Mouse (Mus musculus): ENCODE data around the gene Trim11. TPM values are rescaled to one million over a fixed set of nuclear protein-coding genes. Genes with fewer than 3 reads are reported as not detected.

The Trim11 gene
- total RNA-seq, 2 experiments from 2014 or later = 22.2 to 33.2 TPM

DNA sequence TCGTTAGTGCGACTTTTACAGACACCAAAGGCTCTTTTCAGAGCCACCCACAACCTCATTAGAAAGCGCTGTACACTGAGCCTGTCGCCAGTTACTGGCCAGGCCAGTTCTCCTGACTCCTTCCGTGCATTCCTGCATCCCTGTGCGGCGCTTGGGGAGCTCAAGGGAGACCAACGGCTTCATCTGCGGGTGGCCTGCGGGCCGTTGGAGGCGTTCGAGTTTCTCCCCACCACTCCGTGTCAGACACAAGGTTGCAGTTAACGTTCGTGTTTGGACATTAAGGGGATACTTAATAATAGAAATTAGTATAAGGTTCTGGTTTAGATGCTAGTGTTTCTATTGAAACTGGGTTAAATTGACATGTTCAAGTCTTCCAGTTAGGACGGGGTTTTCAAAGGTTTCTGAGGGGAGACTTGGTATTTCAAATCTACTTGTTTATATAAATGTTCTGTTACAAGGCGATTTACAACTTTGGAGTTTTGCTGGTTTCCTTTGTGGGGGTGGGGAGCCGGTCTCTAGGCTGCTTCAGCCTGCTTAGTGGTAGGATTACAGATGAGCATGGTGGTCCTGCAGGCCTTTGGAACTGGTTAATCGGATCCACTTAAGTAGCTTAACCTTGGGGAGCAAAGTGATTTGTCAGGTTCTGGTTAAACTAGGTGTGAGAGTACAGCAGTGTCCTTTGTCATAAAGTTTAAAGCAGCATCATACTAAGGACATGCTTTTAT is 22.6 kb upstream of the Trim11 start:
- peak; percentile 30 for ATAC-seq (ENCODE audit: poor library complexity, severe bottlenecking)

DNA sequence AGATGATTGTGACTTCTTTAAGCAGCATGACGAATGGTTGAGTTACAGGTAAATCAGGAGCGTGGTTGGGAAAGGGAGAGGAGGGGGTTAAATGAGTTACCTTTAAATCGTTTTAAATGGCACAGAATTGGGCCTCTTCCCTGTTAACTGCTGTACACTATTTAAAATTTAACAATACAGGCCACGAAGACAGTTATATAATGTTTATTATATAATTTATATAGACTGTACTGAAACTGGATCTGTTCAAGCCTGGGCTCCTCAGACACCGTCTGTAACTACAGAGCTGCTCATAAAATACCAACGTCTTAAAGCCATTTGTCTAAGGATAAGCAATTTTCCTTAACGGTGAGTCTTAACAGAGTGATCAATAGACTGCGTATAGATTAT is 22.0 kb upstream of the Trim11 start:
- no peak for ATAC-seq (ENCODE audit: poor library complexity, severe bottlenecking)

DNA sequence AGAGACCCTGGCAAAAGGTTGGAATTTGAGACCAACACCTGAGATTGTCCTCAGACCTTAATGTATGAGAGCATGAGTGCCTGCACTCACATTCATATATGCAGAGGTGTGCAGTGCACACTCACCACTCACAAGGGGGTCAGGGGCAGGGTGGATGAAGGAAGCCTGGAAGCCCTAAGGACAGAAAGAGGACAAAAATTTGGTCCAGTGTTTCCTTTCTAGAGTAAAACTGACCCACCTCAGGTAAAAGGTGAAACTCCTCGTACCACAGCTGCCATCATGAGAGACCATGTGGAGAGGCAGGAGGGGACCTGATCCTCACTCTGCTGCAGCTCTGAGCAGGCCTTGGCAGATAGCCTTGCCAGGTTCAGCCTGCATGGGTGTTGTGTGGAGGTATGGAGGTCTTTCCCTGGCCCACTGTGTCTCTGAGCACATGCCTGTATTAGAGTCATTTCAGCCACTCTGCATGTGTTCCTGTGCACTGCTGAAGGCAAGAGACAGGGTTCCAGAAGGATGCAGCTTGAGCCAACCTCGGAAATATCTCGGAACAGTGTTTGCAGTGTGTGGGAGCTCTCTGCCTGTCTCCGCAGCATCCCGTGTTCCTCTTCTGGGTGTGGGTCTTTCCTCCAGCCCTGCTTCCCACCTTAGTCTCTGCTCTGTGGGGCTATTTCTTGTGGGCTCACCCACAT is 20.5 kb upstream of the Trim11 start:
- no peak for ATAC-seq (ENCODE audit: poor library complexity, severe bottlenecking)

DNA sequence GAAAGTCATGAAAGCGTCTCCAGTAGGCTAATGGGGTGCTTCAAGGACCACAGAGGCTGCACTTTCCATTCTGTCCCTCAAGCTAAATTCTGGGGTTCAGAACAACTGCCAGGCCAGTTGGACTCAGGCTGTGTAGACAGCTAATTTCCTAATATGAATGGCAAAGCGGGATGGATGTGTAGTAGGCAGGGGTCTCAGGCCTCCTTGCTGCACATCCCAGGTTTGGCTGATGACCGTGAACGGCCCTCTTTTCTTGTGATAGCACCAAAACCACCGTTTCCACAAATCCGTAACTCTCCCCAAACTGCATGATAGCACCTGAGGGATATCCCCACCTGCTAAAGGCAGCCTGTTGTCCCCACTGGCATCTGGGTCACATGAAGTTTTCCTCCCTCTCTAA is 19.4 kb upstream of the Trim11 start:
- ATAC-seq (ENCODE audit: poor library complexity, severe bottlenecking) = no peak

DNA sequence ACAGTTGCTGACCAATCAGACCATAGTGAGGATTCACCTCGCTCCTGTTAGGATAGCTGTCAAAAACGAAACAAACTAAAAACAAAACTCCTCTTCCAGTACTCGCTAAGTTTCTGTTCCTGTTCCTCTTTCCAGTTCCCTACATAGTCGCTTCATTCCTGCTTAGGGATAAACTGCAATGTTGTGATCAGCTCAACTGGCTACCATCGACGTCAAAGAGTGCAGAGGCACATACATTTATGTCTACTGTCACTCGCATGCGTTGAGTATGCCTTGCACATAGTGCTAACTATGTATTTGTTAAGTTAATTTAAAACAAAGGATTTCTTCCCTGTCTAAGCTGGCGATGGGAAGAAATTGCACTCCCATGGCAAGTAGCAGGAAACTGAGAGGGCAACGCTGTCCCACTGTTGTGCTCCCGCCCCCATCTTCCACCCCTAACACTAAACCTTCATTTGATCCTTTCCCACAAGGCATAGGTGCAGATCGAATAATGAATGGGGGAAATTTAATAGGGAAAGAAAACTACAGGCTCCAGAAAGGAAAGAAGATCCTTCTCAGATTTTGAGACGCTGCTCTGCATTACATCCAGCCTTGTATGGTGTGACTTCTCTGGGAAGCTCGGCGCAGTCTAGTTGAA is 18.6 kb upstream of the Trim11 start:
- ATAC-seq (ENCODE audit: poor library complexity, severe bottlenecking) = peak; percentile 28

DNA sequence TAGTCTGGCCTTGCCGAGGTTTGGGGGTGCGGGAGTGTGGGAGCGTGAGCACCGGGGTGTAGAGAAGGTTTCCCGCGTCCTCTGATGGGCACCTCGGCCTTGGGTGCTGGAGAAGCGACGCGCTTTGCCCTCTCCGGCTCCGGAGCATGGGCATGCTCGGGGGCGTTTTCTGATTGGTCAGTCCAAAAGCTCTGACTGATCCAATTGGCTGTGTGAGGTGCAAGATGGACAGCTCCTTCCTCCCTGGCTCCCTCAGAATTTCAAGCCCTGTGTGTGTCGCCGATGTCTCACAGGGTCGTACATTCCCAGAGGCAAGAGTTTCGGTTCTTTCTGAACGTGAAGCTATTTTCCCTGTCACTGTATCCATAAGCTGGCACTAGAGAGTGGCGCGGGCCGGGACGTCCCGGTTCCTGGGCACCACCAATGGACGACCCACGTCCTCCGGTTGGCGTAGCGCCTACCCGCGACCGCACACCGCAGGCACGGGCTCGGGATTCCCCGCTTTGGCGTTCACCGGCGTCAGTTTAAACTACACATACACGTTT is 17.9 kb upstream of the Trim11 start:
- ATAC-seq (ENCODE audit: poor library complexity, severe bottlenecking) = peak; percentile 83

DNA sequence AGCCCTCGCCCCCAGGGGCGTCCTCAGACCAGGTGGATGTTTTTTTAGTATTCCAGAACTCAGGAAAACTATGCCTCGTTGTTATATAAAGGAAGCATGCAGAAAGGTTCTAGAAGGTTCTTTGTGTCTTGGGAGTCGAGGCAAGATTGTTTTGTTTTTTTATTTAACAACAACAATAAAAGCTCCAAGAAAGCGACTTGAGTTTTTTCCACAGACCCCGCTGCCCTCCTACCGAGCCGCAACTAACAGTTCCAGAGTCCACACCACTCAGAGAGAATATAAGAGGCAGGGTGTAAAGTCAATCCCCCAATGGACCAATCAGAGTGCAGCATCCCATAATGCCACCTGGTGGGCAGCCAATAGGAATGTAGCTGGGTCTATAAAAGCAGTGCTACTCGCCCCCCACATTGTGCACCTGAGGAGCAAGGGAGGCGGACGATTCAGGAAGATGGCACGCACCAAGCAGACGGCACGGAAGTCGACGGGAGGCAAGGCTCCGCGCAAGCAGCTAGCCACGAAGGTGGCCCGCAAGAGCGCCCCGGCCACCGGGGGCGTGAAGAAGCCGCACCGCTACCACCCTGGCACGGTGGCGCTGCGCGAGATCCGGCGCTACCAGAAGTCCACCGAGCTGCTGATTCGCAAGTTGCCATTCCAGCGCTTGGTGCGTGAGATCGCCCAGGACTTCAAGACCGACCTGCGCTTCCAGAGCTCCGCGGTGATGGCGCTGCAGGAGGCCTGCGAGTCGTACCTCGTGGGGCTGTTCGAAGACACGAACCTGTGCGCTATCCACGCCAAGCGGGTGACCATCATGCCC is 16.3 kb upstream of the Trim11 start:
- ATAC-seq (ENCODE audit: poor library complexity, severe bottlenecking) = no peak

DNA sequence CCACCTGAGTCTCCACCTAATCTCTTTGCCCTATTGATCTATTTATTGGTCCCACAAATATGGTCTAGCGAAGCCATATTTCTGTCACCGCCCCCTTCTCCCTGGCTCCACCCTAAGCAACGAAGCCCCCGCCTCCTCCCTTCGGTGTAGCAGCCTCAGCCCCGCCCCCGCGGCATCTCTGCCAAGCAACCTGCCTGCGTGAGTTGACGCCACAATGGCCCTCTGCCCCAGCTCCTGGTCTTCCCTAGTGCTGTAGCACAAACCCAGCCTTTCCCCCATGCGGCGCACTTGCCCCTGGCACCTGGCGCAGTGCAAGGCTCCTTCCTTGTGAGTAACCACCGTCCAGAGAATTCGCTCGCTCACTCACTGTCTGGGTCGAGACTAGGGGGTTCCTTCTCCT is 14.3 kb upstream of the Trim11 start:
- no peak for ATAC-seq (ENCODE audit: poor library complexity, severe bottlenecking)

DNA sequence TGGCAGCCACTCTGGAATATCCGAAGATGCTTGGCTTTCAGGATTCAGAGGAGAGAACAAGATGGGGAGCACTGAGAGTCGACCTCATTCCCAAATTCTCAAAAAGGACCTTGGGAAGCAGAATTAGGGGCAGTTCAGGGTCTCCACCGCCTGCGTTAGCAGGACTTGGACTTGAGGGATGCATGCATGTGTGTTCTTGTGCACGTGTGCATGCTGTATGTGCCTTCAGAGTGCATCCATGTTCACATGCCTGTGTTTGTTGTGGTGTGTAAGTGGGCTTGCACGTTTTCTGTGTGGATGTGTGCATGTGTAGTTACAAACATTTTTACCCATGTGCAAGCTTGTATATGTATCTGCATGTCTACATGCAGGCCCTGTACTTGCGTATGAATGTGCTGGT is 13.7 kb upstream of the Trim11 start:
- no peak for ATAC-seq (ENCODE audit: poor library complexity, severe bottlenecking)

DNA sequence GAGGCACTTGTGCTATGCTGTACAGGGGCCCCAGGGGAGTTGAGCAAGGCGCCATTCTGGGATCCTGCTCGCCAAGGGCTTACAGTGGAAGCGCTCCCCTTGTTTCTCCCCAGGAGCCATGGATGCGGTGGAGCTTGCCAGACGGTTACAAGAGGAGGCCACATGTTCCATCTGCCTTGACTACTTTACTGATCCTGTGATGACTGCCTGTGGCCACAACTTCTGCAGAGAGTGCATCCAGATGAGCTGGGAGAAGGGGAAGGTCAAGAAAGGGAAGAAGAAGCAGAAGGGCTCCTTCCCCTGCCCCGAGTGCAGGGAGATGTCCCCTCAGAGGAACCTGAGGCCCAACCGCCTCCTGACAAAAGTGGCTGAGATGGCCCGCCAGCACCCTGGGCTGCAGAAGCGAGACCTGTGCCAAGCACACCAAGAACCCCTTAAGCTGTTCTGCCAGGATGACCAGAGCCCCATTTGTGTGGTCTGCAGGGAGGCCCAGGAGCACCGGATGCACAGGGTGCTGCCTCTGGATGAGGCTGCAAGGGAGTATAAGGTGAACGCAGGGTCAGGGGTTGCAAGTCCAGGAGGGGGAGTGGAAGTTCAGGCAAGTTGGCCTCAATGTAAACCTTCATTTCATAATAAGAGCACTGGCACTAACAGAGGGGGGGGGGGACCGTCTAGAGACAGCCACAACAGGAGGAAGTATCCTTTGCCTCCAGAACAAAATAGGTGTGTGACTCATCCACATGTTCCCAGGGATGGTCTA is 12.7 kb upstream of the Trim11 start:
- ATAC-seq (ENCODE audit: poor library complexity, severe bottlenecking) = peak; percentile 29

DNA sequence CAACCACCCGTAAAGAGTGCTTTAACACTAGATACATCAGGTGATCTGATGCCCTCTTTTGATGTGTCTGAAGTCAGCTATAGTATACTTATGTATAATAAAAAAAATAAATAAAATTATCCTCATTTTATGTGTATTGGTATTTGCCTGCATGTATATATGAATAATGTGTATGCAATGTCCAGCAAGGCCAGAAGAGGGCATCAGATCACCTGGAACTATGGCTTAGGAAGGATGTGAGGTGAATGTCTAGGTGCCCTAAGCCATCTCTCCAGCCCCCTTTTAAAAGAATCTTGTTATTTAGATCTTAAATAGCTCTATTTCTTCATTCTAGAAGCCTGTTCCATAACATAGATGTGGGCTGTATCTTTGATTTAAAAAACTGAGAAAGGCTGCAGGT is 10.5 kb upstream of the Trim11 start:
- ATAC-seq (ENCODE audit: poor library complexity, severe bottlenecking) = peak; percentile 70

DNA sequence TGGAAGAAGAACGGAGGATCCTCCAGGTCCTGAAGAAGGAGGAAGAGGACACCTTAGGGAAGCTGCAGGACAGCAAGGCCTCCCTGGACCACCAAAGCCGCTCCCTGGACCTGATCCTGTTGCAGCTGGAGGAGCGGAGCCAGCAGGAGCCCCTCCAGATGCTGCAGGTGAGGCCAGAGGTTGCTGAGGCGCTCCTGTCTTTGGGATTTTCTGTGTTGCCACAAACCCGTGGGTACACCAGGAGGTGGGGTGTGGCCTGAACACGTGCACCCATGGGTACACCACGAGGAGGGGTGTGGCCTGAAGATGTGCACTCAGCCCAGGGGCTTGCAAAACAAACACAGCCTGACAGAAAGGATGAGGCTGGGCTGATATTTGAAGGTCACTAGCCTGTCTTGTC is 9.3 kb upstream of the Trim11 start:
- ATAC-seq (ENCODE audit: poor library complexity, severe bottlenecking) = no peak

DNA sequence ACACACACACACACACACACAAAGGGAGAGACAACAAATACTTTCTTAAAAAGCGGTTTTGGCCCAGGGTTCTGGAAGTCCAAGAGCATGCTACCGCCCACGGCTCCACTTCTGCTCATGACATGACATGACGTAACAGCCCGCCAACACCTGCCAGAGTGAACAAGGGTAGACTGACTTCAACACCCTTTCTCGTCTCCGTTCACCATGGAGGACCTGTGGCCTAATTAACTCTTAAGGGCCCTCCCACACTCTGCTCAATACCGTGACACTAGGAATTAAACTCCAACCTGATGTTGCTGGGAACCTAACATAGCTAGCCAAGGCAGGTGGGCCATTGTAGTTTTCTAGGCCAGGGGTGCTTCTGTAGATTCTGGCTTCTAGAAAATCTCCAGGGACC is 8.9 kb upstream of the Trim11 start:
- no peak for ATAC-seq (ENCODE audit: poor library complexity, severe bottlenecking)

DNA sequence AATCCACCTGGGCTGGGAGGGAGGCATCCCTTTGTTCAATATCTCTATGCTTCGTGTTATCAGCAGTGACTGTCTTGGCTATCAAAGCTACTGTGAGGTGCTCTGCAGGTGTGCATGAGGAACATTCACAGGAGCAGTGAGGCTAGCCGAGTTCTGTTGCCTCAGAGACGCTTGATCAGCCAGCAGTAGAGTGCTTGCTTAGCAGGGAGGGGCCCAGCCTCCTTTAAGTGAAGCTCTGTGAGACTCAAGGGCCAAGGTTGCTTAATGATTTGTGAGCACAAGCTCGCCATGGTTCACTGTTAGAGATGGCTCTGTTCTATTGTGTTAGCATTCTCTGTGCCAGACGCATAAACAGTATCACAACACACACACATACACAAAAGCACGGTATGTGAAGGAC is 8.2 kb upstream of the Trim11 start:
- no peak for ATAC-seq (ENCODE audit: poor library complexity, severe bottlenecking)

DNA sequence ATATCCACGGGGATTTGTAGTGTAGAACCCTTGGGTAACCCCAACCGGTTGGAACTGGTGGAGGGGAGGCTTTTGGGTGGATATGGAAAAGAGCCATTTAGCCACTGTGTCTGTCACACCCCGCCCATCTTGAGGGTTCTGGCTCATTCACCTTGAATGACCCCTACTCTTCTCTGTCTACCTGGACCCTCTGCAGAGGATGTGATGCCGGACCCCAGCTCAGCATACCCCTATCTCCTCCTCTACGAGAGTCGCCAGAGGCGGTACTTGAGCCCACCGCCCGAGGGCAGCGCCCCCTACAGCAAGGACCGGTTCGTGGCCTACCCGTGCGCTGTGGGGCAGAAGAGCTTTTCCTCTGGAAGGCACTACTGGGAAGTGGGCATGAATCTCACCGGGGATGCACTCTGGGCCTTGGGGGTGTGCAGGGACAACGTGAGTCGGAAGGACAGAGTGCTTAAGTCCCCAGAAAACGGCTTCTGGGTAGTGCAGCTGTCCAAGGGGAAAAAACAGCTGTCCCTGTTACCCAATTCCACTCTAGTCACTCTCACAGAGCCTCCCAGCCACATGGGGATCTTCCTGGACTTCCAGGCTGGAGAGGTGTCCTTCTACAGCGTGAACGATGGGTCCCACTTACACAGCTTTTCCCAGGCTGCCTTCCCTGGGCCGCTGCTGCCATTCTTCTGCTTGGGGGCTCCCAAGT is 6.9 kb upstream of the Trim11 start:
- ATAC-seq (ENCODE audit: poor library complexity, severe bottlenecking) = no peak

DNA sequence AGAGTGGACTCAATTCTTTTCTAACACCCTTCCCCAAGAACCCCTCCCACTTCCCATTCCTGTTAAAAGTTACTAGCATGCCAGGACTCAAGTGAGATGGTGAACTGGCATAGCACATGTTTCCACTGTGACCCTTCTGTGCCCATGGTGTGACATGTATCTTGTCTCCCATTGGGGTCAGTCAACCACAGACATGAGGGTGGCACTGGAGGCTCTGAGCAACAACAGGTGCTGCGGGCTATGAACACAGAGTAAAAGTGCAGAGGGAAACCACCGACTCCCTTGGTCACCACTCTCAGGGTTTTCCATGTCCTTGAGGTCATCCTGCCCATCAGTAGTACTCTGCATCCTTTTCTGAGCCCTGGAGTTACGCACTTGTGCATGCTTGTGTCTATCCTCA is 6.1 kb upstream of the Trim11 start:
- ATAC-seq (ENCODE audit: poor library complexity, severe bottlenecking) = no peak

DNA sequence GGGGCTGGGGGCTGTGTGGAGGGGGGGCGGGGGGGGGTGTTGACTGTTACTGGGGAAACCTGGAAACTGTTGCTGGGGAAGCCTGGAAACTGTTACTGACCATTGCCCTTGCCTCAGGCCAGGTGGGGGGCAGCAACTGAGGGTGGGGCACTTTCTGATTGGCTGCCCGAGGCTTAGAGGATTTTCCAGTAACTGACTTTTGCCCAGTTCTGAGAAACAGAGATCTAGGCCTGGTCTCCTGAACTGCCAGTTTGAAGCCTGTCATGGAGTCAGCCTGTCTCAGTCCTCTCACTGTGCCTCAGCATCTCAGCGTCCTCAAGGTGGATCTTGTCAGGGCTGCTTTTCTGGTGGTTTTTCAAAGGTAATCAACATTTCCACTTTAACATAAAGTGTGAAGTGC is 3.5 kb upstream of the Trim11 start:
- no peak for ATAC-seq (ENCODE audit: poor library complexity, severe bottlenecking)

DNA sequence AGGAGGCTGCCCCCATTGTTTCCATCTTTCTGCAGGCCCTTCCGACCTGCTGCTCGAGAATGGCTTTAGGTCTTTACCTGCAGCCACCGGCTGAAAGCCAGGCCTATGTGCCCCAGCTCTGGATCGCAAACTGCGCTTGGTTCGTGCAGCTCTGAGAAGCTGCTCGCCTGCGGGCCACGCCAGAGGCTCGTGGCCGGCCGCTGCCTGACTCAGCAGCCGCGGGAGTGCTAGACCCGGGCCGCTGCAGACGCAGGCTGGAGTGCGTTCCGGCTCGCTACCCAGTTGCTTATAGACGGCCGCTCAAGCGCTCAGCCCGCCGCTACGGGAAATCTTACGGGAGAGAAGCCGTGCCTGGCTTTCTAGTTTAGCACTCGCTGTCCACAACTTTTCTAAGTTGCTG is 743 bp upstream of the Trim11 start:
- ATAC-seq (ENCODE audit: poor library complexity, severe bottlenecking) = peak; percentile 34; the same call in 1 of the 2 replicates

DNA sequence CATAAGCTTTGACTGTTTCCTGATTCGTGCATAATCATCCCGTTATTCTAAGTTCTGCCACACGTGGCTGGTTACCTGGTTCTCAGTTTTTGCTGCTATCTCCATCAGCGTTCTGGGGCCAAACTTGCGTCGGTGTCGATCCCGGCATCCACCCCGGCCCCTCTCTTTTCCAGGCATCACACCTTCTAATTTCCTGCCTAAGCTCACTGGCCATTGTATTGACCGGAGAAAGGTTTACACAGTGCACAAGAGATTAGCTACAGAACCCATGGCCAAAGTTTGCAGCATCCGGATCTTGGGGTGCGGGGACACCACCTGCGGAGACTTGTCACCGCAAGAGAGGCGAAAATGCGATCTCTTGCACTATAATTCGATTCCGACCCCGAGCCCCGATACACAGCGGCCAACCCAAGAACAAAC is 276 bp upstream of the Trim11 start:
- ATAC-seq (ENCODE audit: poor library complexity, severe bottlenecking) = peak; percentile 16; the same call in 1 of the 2 replicates

DNA sequence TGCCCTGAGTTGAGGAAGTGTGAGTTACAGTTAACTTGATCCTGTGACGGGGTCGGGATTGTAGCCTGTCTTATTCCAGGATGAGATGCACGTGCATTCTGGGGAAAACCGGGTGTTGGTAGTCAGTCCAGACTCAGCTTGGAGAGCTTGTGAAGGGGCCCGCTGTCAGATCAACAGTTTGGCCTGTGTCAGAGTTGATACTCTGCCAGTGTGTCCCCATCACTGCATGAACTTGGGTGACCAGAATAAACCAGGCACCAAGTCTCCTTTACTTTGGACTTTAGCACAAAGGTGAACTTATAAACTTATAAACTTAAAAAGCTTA is 775 bp downstream of the Trim11 start:
- ATAC-seq (ENCODE audit: poor library complexity, severe bottlenecking) = no peak

Measured in megakaryocyte, adult 5-6 weeks (primary cell).